Mouse (Mus musculus) kidney, postnatal 0 days (tissue): Measurements from ENCODE around the gene Tmem38b. TPM values are rescaled to one million over a fixed set of nuclear protein-coding genes. Genes with fewer than 3 reads are reported as not detected.
"Not testable (repeated sequence)": the region's sequence is repeated elsewhere in the genome, so short reads cannot be mapped to it uniquely, and the experiment has no call there.

ENCODE experiments used
- ATAC-seq: fragments of 200-750 bp; cut with Nextera tagmentation; replicated peaks from 2 replicates; pipeline ENCODE4 v1.8.0; 2017; ENCODE audit warnings: low read depth, moderate number of reproducible peaks, moderate TSS enrichment, moderate library complexity; ENCODE audit not compliant: low FRiP score
- DNase-seq: peaks from one replicate; pipeline ENCODE4 v3.0.0-alpha.2; 2016; ENCODE audit warnings: low spot score
- H3K27ac ChIP-seq: fragments of 300-500 bp; sonication (generic); 2 replicates; pipeline ENCODE4 v1.5.1; 2014; ENCODE audit warnings: mild to moderate bottlenecking
- H3K27me3 ChIP-seq: fragments of 300-500 bp; sonication (generic); 2 replicates; pipeline ENCODE4 v1.6.1; 2014; ENCODE audit warnings: low read length, mixed read lengths; ENCODE audit not compliant: insufficient read depth
- H3K36me3 ChIP-seq: fragments of 300-500 bp; sonication (generic); 2 replicates; pipeline ENCODE4 v1.6.1; 2014; ENCODE audit warnings: low read length, mixed read lengths; ENCODE audit not compliant: insufficient read depth
- H3K4me1 ChIP-seq: fragments of 300-500 bp; sonication (generic); replicated peaks from 2 replicates; pipeline ENCODE4 v1.6.1; 2014; ENCODE audit warnings: antibody characterized with exemption, low read length, mixed read lengths; ENCODE audit not compliant: insufficient read depth
- H3K4me2 ChIP-seq: fragments of 300-500 bp; sonication (generic); 2 replicates; pipeline ENCODE4 v1.6.1; 2014; ENCODE audit warnings: mild to moderate bottlenecking, low read length, moderate library complexity, mixed read lengths
- H3K4me3 ChIP-seq: fragments of 300-500 bp; sonication (generic); replicated peaks from 2 replicates; pipeline ENCODE4 v1.5.1; 2014; ENCODE audit warnings: low read depth, low read length
- H3K9ac ChIP-seq: fragments of 300-500 bp; sonication (generic); 2 replicates; pipeline ENCODE4 v1.6.1; 2014; ENCODE audit warnings: low read depth, low read length
- H3K9me3 ChIP-seq: fragments of 300-500 bp; sonication (generic); replicated peaks from 2 replicates; pipeline ENCODE4 v1.6.1; 2016; ENCODE audit warnings: low read length, inconsistent platforms, mixed read lengths
- CTCF ChIP-seq: IDR thresholded peaks from 2 replicates; pipeline ENCODE4 v1.5.1; 2016; ENCODE audit warnings: antibody characterized with exemption, low read depth, mild to moderate bottlenecking, moderate library complexity
- WGBS: fragments of 180-500 bp; shearing (Covaris S2); extraction: QIAGEN DNeasy Blood & Tissue Kit; methylation state at CpG from one replicate; pipeline ENCODE4 v1.1.7; 2014; 5-methylcytosine and 5-hydroxymethylcytosine counted together
- polyA plus RNA-seq: library from polyadenylated mRNA; unstranded; fragments of >200 nt; fragmentation: Nextera tagmentation; extraction: Ambion mirVana; gene quantifications from 2 replicates; pipeline ENCODE4 v1.2.1, GENCODE M21; 2015

The Tmem38b gene
- polyA plus RNA-seq, 1 experiment from 2014 or later: 10.6 TPM

- Histone ChIP-seq H3K9me3 (no peaks in the 10 kb centered on the region), H3K27me3 (no peaks in the 10 kb centered on the region), H3K36me3 (no peaks in the 10 kb centered on the region), H3K4me3 (no peak overlapping the region), H3K9ac (no peak overlapping the region), H3K4me2 (no peak overlapping the region), H3K27ac (no peak overlapping the region), H3K4me1 (no peaks in the 10 kb centered on the region; the same call in 1 of the 2 replicates)
- WGBS: 88% methylated on average over 5 of the region's 5 CpGs
- DNase-seq (no peak), ATAC-seq (no peak)
- no peak for TF ChIP-seq CTCF
Observed at GRCm38 (mm10) chr4:53794257-53794966, 31.4 kb upstream of the Tmem38b start.

- H3K27me3 ChIP-seq: no peaks in the 10 kb centered on the region
- H3K27ac ChIP-seq: no peak overlapping the region
- WGBS: 86% methylated on average over 2 of the region's 2 CpGs
- no peaks in the 10 kb centered on the region for H3K9me3 ChIP-seq
- H3K4me3 ChIP-seq: no peak overlapping the region
- TF ChIP-seq CTCF: no peak
- DNase-seq: no peak
- H3K4me1 ChIP-seq: peaks cover 4% of the 10 kb centered on the region; the same call in 1 of the 2 replicates
- ATAC-seq: no peak
- no peak overlapping the region for H3K4me2 ChIP-seq
- no peak overlapping the region for H3K9ac ChIP-seq
- H3K36me3 ChIP-seq: no peaks in the 10 kb centered on the region
Observed at GRCm38 (mm10) chr4:53795086-53795485, 30.8 kb upstream of the Tmem38b start.

- ATAC-seq (no peak), DNase-seq (no peak)
- no peak for TF ChIP-seq CTCF
- Histone ChIP-seq H3K4me3 (no peak overlapping the region), H3K27ac (no peak overlapping the region), H3K4me1 (peaks cover 4% of the 10 kb centered on the region; the same call in 1 of the 2 replicates), H3K27me3 (no peaks in the 10 kb centered on the region), H3K9ac (no peak overlapping the region), H3K4me2 (no peak overlapping the region), H3K36me3 (no peaks in the 10 kb centered on the region), H3K9me3 (no peaks in the 10 kb centered on the region)
- 92% methylated on average over 2 of the region's 2 CpGs for WGBS
Observed at GRCm38 (mm10) chr4:53795706-53796105, 30.1 kb upstream of the Tmem38b start.

- 35% methylated on average over 18 of the region's 18 CpGs for WGBS
- H3K27me3 ChIP-seq: no peaks in the 10 kb centered on the region
- H3K9ac ChIP-seq: no peak overlapping the region
- H3K36me3 ChIP-seq: no peaks in the 10 kb centered on the region
- H3K4me3 ChIP-seq: no peak overlapping the region
- no peak overlapping the region for H3K27ac ChIP-seq
- H3K4me1 ChIP-seq: peaks cover 4% of the 10 kb centered on the region; the same call in 1 of the 2 replicates
- no peak for TF ChIP-seq CTCF
- DNase-seq (no peak), ATAC-seq (no peak)
- no peaks in the 10 kb centered on the region for H3K9me3 ChIP-seq
- no peak overlapping the region for H3K4me2 ChIP-seq
Observed at GRCm38 (mm10) chr4:53796865-53797772, 28.7 kb upstream of the Tmem38b start.

- Histone ChIP-seq H3K36me3 (no peaks in the 10 kb centered on the region), H3K4me2 (no peak overlapping the region), H3K4me3 (no peak overlapping the region), H3K9me3 (no peaks in the 10 kb centered on the region), H3K27me3 (no peaks in the 10 kb centered on the region), H3K4me1 (peaks cover 4% of the 10 kb centered on the region; the same call in 1 of the 2 replicates), H3K27ac (no peak overlapping the region), H3K9ac (no peak overlapping the region)
- no peak for TF ChIP-seq CTCF
- WGBS: 41% methylated on average over 7 of the region's 7 CpGs
- ATAC-seq (no peak), DNase-seq (peak; percentile 69)
Observed at GRCm38 (mm10) chr4:53798896-53799676, 26.8 kb upstream of the Tmem38b start.

- H3K9ac ChIP-seq: no peak overlapping the region
- WGBS: 22% methylated on average over 1 of the region's 1 CpGs
- H3K36me3 ChIP-seq: no peaks in the 10 kb centered on the region
- no peaks in the 10 kb centered on the region for H3K9me3 ChIP-seq
- no peak for TF ChIP-seq CTCF
- no peak overlapping the region for H3K4me3 ChIP-seq
- ATAC-seq (no peak), DNase-seq (no peak)
- H3K4me1 ChIP-seq: peaks cover 4% of the 10 kb centered on the region; the same call in 1 of the 2 replicates
- H3K27me3 ChIP-seq: no peaks in the 10 kb centered on the region
- H3K4me2 ChIP-seq: no peak overlapping the region
- no peak overlapping the region for H3K27ac ChIP-seq
Observed at GRCm38 (mm10) chr4:53799753-53800152, 26.1 kb upstream of the Tmem38b start.

- not testable (repeated sequence) for H3K9ac ChIP-seq, H3K27me3 ChIP-seq, ATAC-seq, H3K27ac ChIP-seq, H3K4me2 ChIP-seq, H3K36me3 ChIP-seq, H3K4me1 ChIP-seq, H3K4me3 ChIP-seq, DNase-seq, H3K9me3 ChIP-seq
- 92% methylated on average over 7 of the region's 8 CpGs for WGBS
Observed at GRCm38 (mm10) chr4:53803674-53804073, 22.2 kb upstream of the Tmem38b start.

GRCm38 (mm10) chr4:53806428-53806827 lies 19.4 kb upstream of the Tmem38b start:
- 83% methylated on average over 6 of the region's 6 CpGs for WGBS
- not testable (repeated sequence) for ATAC-seq, H3K4me3 ChIP-seq, H3K9ac ChIP-seq, DNase-seq, H3K27ac ChIP-seq, H3K9me3 ChIP-seq, H3K4me2 ChIP-seq, H3K36me3 ChIP-seq, H3K27me3 ChIP-seq, H3K4me1 ChIP-seq
